ENCODE assay signal across 8 mouse cellular contexts in genomic region chr11:115707313-115708208, GRCm38 (mm10). TPM values are rescaled to one million over a fixed set of nuclear protein-coding genes. Genes with fewer than 3 reads are reported as not detected.
DNase-seq lines count a peak whose midpoint lies in the region; ATAC-seq lines count a peak whose summit lies in the region.

No protein-coding gene starts in this region.

- under 1% methylated on average over 44 of the region's 44 CpGs for WGBS in kidney, embryonic 16.5 days

- peak overlapping the region; percentile 91 for H3K27ac ChIP-seq in kidney, embryonic 16.5 days (ENCODE audit: low read length)

- peak overlapping the region; percentile 78 for H3K4me3 ChIP-seq in kidney, embryonic 16.5 days (ENCODE audit: low read length)

- peaks cover 10% of the 10 kb centered on the region for H3K4me1 ChIP-seq in kidney, embryonic 16.5 days (ENCODE audit: insufficient read depth, low read length)

- peak overlapping the region; percentile 89 for H3K4me2 ChIP-seq in kidney, embryonic 16.5 days (replicated peaks; ENCODE audit: low read depth, low read length)

- no peak for DNase-seq in cerebellum, adult 9-10 months
- DNase-seq in NIH3T3 (ENCODE audit: low read depth): peak; percentile 72
- peak; percentile 33 to 47 for DNase-seq in cerebellum, postnatal 4 days (ENCODE audit: low spot score in 2 of 2)
- DNase-seq in gastrocnemius, postnatal 25 days: peak; percentile 29
- peak; percentile 57 to 67 for DNase-seq in lung, postnatal 4 days
- peak; percentile 51 to 55 for DNase-seq in spleen, adult 18-20 months

- H3K36me3 ChIP-seq in kidney, embryonic 16.5 days (ENCODE audit: insufficient read depth, low read length): no peaks in the 10 kb centered on the region

- ATAC-seq in cerebellum, adult (ENCODE audit: insufficient number of reproducible peaks, low FRiP score, low TSS enrichment): peak; percentile 38; the same call in 1 of the 2 replicates
- peak; percentile 64 for ATAC-seq in kidney, embryonic 16.5 days (ENCODE audit: low FRiP score, low TSS enrichment)

- H3K9ac ChIP-seq in kidney, embryonic 16.5 days (replicated peaks; ENCODE audit: low read length): peak overlapping the region; percentile 83

- no peaks in the 10 kb centered on the region for H3K9me3 ChIP-seq in kidney, embryonic 16.5 days (ENCODE audit: low read length)

- no peaks in the 10 kb centered on the region for H3K27me3 ChIP-seq in kidney, embryonic 16.5 days (ENCODE audit: insufficient read depth, low read length)

RNA-seq across cellular contexts. Expression of gene Grb2, which starts 0.8 kb away (rescaled TPM):
- 10 to 100 TPM; 56.5 to 58.2 TPM for total RNA-seq in gastrocnemius, postnatal 25 days (2021)
- polyA plus RNA-seq in kidney, embryonic 16.5 days (2015; fragmentation: Nextera tagmentation; extraction: Ambion mirVana): 86.5 and 87.0 TPM in 2 replicates

RNA-seq across cellular contexts. Expression of gene Tmem94, which starts 57.7 kb away (rescaled TPM):
- 10 to 100 TPM; 68.5 to 72.2 TPM for total RNA-seq in gastrocnemius, postnatal 25 days (2021)
- polyA plus RNA-seq in kidney, embryonic 16.5 days (2015; fragmentation: Nextera tagmentation; extraction: Ambion mirVana): 33.4 and 34.5 TPM in 2 replicates
